9 mouse cellular contexts compared by ENCODE assay signal in the genomic region with DNA sequence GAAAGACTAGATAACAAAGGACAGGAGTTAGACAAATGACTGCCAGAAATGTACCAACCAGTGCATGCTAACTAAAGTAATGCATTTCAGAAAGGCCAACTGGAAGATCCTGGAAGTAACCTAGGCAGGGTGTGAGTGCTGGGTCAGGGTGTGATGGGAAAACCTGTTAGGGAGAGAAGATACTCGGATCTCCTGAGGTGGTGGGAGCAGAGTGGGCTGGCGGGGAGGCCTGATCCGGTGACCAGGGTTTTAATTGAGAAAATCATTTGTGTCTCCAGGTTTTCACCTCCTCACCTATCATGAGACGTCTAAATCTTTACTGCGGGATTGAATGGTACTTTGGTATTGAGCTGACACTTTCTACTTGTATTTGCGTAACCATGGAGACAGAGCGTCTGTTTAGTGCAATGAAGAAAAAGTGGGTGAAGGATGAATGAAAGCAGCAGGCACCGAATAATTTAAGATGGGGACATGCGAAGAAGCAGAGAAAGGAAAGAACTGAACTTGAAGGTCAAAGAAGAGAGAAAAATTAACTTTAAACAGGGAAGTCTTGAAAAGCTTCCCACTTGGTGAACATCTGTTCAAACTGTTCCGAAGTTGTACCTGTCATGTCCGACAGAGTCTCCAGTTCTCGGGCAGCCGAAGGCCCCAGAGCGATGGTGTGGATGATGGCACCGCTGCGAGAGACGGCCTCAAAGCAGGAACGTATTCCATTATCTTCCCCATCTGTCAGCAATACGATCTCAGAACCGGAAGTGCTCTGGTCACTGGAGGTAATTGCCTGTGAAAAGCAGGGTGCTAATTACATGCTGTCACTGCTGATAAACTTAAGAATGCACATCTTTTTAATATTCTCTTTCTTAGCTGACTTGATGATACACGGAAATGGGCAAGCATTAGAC. TPM values are rescaled to one million over a fixed set of nuclear protein-coding genes. Genes with fewer than 3 reads are reported as not detected.
DNase-seq lines count a peak whose midpoint lies in the region; ATAC-seq lines count a peak whose summit lies in the region.
"Not testable (repeated sequence)": the region's sequence is repeated elsewhere in the genome, so short reads cannot be mapped to it uniquely, and the experiment has no call there.
"Had no signal": no experiment of that assay in that cellular context is flagged by ENCODE, and none has a peak within 500 bp of the region (broad histone marks: within the 10 kb centered on the region; RNA-seq: fewer than 3 reads in every experiment).

No protein-coding gene starts in this region.

- not testable (repeated sequence) for H3K4me1 ChIP-seq in forebrain, embryonic 11.5 days (replicated peaks; ENCODE audit: control insufficient read depth, insufficient read depth, low read length); forebrain, embryonic 16.5 days (replicated peaks; ENCODE audit: control insufficient read depth, insufficient read depth, low read length); hindbrain, embryonic 14.5 days (replicated peaks; ENCODE audit: control insufficient read depth, insufficient read depth, low read length); lung, embryonic 15.5 days; midbrain, embryonic 11.5 days (ENCODE audit: control insufficient read depth, insufficient read depth, low read length); midbrain, embryonic 16.5 days (ENCODE audit: control insufficient read depth, insufficient read depth, low read length); neural tube, embryonic 14.5 days (ENCODE audit: control insufficient read depth, insufficient read depth, low read length)

- H3K27me3 ChIP-seq in forebrain, embryonic 11.5 days (ENCODE audit: control insufficient read depth, insufficient read depth, low read length); forebrain, embryonic 16.5 days (replicated peaks; ENCODE audit: control insufficient read depth, insufficient read depth, low read length); hindbrain, embryonic 14.5 days (ENCODE audit: control insufficient read depth, insufficient read depth, low read length); lung, embryonic 15.5 days; midbrain, embryonic 11.5 days (ENCODE audit: control insufficient read depth, insufficient read depth, low read length); midbrain, embryonic 16.5 days (ENCODE audit: control insufficient read depth, insufficient read depth, low read depth, low read length); neural tube, embryonic 14.5 days (ENCODE audit: control insufficient read depth, insufficient read depth, low read length): not testable (repeated sequence)

- not testable (repeated sequence) for H3K9me3 ChIP-seq in forebrain, embryonic 11.5 days (ENCODE audit: control insufficient read depth, low read length); forebrain, embryonic 16.5 days (ENCODE audit: control insufficient read depth, low read length); hindbrain, embryonic 14.5 days (ENCODE audit: control insufficient read depth, low read length); lung, embryonic 15.5 days; midbrain, embryonic 11.5 days (ENCODE audit: control insufficient read depth, low read length); midbrain, embryonic 16.5 days (replicated peaks; ENCODE audit: control insufficient read depth, low read length, poor library complexity, severe bottlenecking); neural tube, embryonic 14.5 days (ENCODE audit: control insufficient read depth, low read length)

- WGBS in forebrain, embryonic 11.5 days, result 75% methylated on average over 17 of the region's 21 CpGs
- WGBS in forebrain, embryonic 16.5 days, result 29% methylated on average over 19 of the region's 21 CpGs
- 39% methylated on average over 18 of the region's 21 CpGs for WGBS in hindbrain, embryonic 14.5 days
- 35% methylated on average over 19 of the region's 21 CpGs for WGBS in lung, embryonic 15.5 days
- 70% methylated on average over 18 of the region's 21 CpGs for WGBS in midbrain, embryonic 11.5 days
- 36% methylated on average over 18 of the region's 21 CpGs for WGBS in midbrain, embryonic 16.5 days
- 40% methylated on average over 17 of the region's 21 CpGs for WGBS in neural tube, embryonic 14.5 days

- not testable (repeated sequence) for H3K27ac ChIP-seq in forebrain, embryonic 11.5 days (ENCODE audit: low read depth, low read length); forebrain, embryonic 16.5 days (ENCODE audit: low read length); hindbrain, embryonic 14.5 days; lung, embryonic 15.5 days; midbrain, embryonic 11.5 days (ENCODE audit: low read depth, low read length); midbrain, embryonic 16.5 days (ENCODE audit: low read length); neural tube, embryonic 14.5 days (ENCODE audit: low read depth, low read length)

- H3K4me3 ChIP-seq in forebrain, embryonic 11.5 days (ENCODE audit: low read depth, low read length); forebrain, embryonic 16.5 days (replicated peaks; ENCODE audit: low read length); hindbrain, embryonic 14.5 days (replicated peaks; ENCODE audit: low read length); lung, embryonic 15.5 days; midbrain, embryonic 11.5 days (ENCODE audit: low read depth, low read length); midbrain, embryonic 16.5 days (ENCODE audit: low read depth, low read length); neural tube, embryonic 14.5 days (ENCODE audit: low read depth, low read length): not testable (repeated sequence)

- H3K4me2 ChIP-seq in forebrain, embryonic 11.5 days (ENCODE audit: low read depth, low read length, severe bottlenecking); hindbrain, embryonic 14.5 days (replicated peaks); lung, embryonic 15.5 days; midbrain, embryonic 11.5 days; neural tube, embryonic 14.5 days (ENCODE audit: low read depth, low read length): not testable (repeated sequence)
- H3K4me2 ChIP-seq in forebrain, embryonic 16.5 days (ENCODE audit: low read length), result peak overlapping the region; percentile 30
- peak overlapping the region; percentile 25; the same call in 1 of the 2 replicates for H3K4me2 ChIP-seq in midbrain, embryonic 16.5 days (ENCODE audit: low read length)

- H3K36me3 ChIP-seq in forebrain, embryonic 11.5 days (ENCODE audit: control insufficient read depth, insufficient read depth, low read length); forebrain, embryonic 16.5 days (ENCODE audit: control insufficient read depth, insufficient read depth); hindbrain, embryonic 14.5 days (replicated peaks; ENCODE audit: control insufficient read depth, insufficient read depth); lung, embryonic 15.5 days; midbrain, embryonic 11.5 days (ENCODE audit: control insufficient read depth, insufficient read depth, low read length); midbrain, embryonic 16.5 days (ENCODE audit: control insufficient read depth, insufficient read depth, low read length); neural tube, embryonic 14.5 days (ENCODE audit: control insufficient read depth, insufficient read depth, low read length): not testable (repeated sequence)

- not testable (repeated sequence) for H3K9ac ChIP-seq in forebrain, embryonic 11.5 days (ENCODE audit: low read length); forebrain, embryonic 16.5 days (replicated peaks; ENCODE audit: low read depth, low read length); hindbrain, embryonic 14.5 days; lung, embryonic 15.5 days; midbrain, embryonic 11.5 days (ENCODE audit: low read length); midbrain, embryonic 16.5 days (ENCODE audit: low read depth, low read length); neural tube, embryonic 14.5 days (replicated peaks; ENCODE audit: low read depth, low read length)

- ATAC-seq in forebrain, embryonic 11.5 days (replicated peaks; ENCODE audit: low FRiP score), result peak; percentile 63
- peak; percentile 85 for ATAC-seq in forebrain, embryonic 16.5 days
- ATAC-seq in hindbrain, embryonic 14.5 days (ENCODE audit: low FRiP score), result peak; percentile 11; the same call in 1 of the 2 replicates
- 0 out of 2 replicates have a peak, but pooled peaks have one; percentile 27 for ATAC-seq in lung, embryonic 15.5 days (ENCODE audit: borderline replicate concordance, extremely low read depth, low FRiP score, low TSS enrichment)
- 0 out of 2 replicates have a peak, but pooled peaks have one; percentile 40 for ATAC-seq in midbrain, embryonic 11.5 days (ENCODE audit: low FRiP score)
- peak; percentile 88 for ATAC-seq in midbrain, embryonic 16.5 days
- peak; percentile 41; the same call in 1 of the 2 replicates for ATAC-seq in neural tube, embryonic 14.5 days (ENCODE audit: low read depth)

- DNase-seq in forebrain, embryonic 11.5 days (ENCODE audit: low spot score); hindbrain, embryonic 14.5 days (ENCODE audit: low spot score); midbrain, embryonic 11.5 days (ENCODE audit: low spot score, missing footprints): not testable (repeated sequence)

RNA-seq across cellular contexts. Expression of gene Clca3a1, which starts 11.5 kb away (rescaled TPM):
- 0.04 TPM in 1 of 2 replicates, not detected in the other for polyA plus RNA-seq in forebrain, embryonic 11.5 days (2014; fragmentation: Nextera tagmentation; extraction: Ambion mirVana)
- polyA plus RNA-seq in forebrain, embryonic 16.5 days (2015; fragmentation: Nextera tagmentation; extraction: Ambion mirVana), result 0.35 and 0.70 TPM in 2 replicates
- polyA plus RNA-seq in hindbrain, embryonic 14.5 days (2014; fragmentation: Nextera tagmentation; extraction: Ambion mirVana), result 0.21 and 0.27 TPM in 2 replicates
- polyA plus RNA-seq in lung, embryonic 15.5 days (2015; fragmentation: Nextera tagmentation; extraction: Ambion mirVana), result 2.9 and 3.4 TPM in 2 replicates
- 0.06 TPM in 1 of 2 replicates, not detected in the other for polyA plus RNA-seq in midbrain, embryonic 11.5 days (2014; fragmentation: Nextera tagmentation; extraction: Ambion mirVana)
- polyA plus RNA-seq in midbrain, embryonic 16.5 days (2015; fragmentation: Nextera tagmentation; extraction: Ambion mirVana), result 0.78 and 0.98 TPM in 2 replicates
- 0.35 and 0.85 TPM in 2 replicates for polyA plus RNA-seq in neural tube, embryonic 14.5 days (2014; fragmentation: Nextera tagmentation; extraction: Ambion mirVana)
- polyA plus RNA-seq: erythroblast, embryonic 14.5 days; hindbrain, embryonic 10.5 days had no signal

RNA-seq across cellular contexts. Expression of gene Sh3glb1, which starts 29.2 kb away (rescaled TPM):
- 80.0 and 82.3 TPM in 2 replicates for polyA plus RNA-seq in forebrain, embryonic 11.5 days (2014; fragmentation: Nextera tagmentation; extraction: Ambion mirVana)
- 93.4 and 106 TPM in 2 replicates for polyA plus RNA-seq in forebrain, embryonic 16.5 days (2015; fragmentation: Nextera tagmentation; extraction: Ambion mirVana)
- 134 and 138 TPM in 2 replicates for polyA plus RNA-seq in hindbrain, embryonic 14.5 days (2014; fragmentation: Nextera tagmentation; extraction: Ambion mirVana)
- 110 and 115 TPM in 2 replicates for polyA plus RNA-seq in lung, embryonic 15.5 days (2015; fragmentation: Nextera tagmentation; extraction: Ambion mirVana)
- polyA plus RNA-seq in midbrain, embryonic 11.5 days (2014; fragmentation: Nextera tagmentation; extraction: Ambion mirVana), result 91.4 and 92.2 TPM in 2 replicates
- polyA plus RNA-seq in midbrain, embryonic 16.5 days (2015; fragmentation: Nextera tagmentation; extraction: Ambion mirVana), result 117 and 118 TPM in 2 replicates
- 122 and 125 TPM in 2 replicates for polyA plus RNA-seq in neural tube, embryonic 14.5 days (2014; fragmentation: Nextera tagmentation; extraction: Ambion mirVana)

Comparison
In these comparisons a context has a peak if more than half of its experiments do, and no peak if none do; other contexts are left out.
1. ATAC-seq: peak in every context shown above with its lines; median percentile 88 in midbrain, embryonic 16.5 days; 85 in forebrain, embryonic 16.5 days; 63 in forebrain, embryonic 11.5 days; 41 in neural tube, embryonic 14.5 days; 40 in midbrain, embryonic 11.5 days; 27 in lung, embryonic 15.5 days; 11 in hindbrain, embryonic 14.5 days.